Comparison of ENCODE assay signal across 8 mouse cellular contexts in genomic region chr16:76321527-76322165, GRCm38 (mm10). TPM values are rescaled to one million over a fixed set of nuclear protein-coding genes. Genes with fewer than 3 reads are reported as not detected.
DNase-seq lines count a peak whose midpoint lies in the region; ATAC-seq lines count a peak whose summit lies in the region.

No protein-coding gene starts in this region.

- 8% methylated on average over 11 of the region's 11 CpGs for WGBS in embryonic facial prominence, embryonic 14.5 days
- 2% methylated on average over 11 of the region's 11 CpGs for WGBS in hindbrain, embryonic 15.5 days
- 3% methylated on average over 11 of the region's 11 CpGs for WGBS in midbrain, embryonic 10.5 days

- no peak overlapping the region for H3K4me3 ChIP-seq in embryonic facial prominence, embryonic 14.5 days (ENCODE audit: low read depth, low read length)
- H3K4me3 ChIP-seq in hindbrain, embryonic 15.5 days, result peak overlapping the region; percentile 22
- H3K4me3 ChIP-seq in midbrain, embryonic 10.5 days, result peak overlapping the region; percentile 30; the same call in 1 of the 2 replicates

- no peak for ATAC-seq in embryonic facial prominence, embryonic 14.5 days (ENCODE audit: low read depth)
- ATAC-seq in hindbrain, embryonic 15.5 days (ENCODE audit: low FRiP score, low read depth), result no peak

- peak overlapping the region; percentile 15; the same call in 1 of the 2 replicates for H3K4me2 ChIP-seq in embryonic facial prominence, embryonic 14.5 days (ENCODE audit: low read depth, low read length)
- peak overlapping the region; percentile 51 for H3K4me2 ChIP-seq in hindbrain, embryonic 15.5 days

- no peak overlapping the region for H3K27ac ChIP-seq in embryonic facial prominence, embryonic 14.5 days (replicated peaks; ENCODE audit: low read depth, low read length)
- H3K27ac ChIP-seq in hindbrain, embryonic 15.5 days (replicated peaks), result peak overlapping the region; percentile 61
- 0 out of 2 replicates have a peak overlapping the region, but pooled peaks have one; percentile 11 for H3K27ac ChIP-seq in midbrain, embryonic 10.5 days (replicated peaks)

- no peaks in the 10 kb centered on the region for H3K36me3 ChIP-seq in embryonic facial prominence, embryonic 14.5 days (ENCODE audit: control insufficient read depth, insufficient read depth, low read length)
- H3K36me3 ChIP-seq in hindbrain, embryonic 15.5 days, result no peaks in the 10 kb centered on the region
- H3K36me3 ChIP-seq in midbrain, embryonic 10.5 days, result peaks cover 14% of the 10 kb centered on the region

- H3K9me3 ChIP-seq in embryonic facial prominence, embryonic 14.5 days (ENCODE audit: control insufficient read depth, low read length), result no peaks in the 10 kb centered on the region
- no peaks in the 10 kb centered on the region for H3K9me3 ChIP-seq in hindbrain, embryonic 15.5 days
- H3K9me3 ChIP-seq in midbrain, embryonic 10.5 days (replicated peaks), result no peaks in the 10 kb centered on the region

- H3K4me1 ChIP-seq in embryonic facial prominence, embryonic 14.5 days (ENCODE audit: control insufficient read depth, insufficient read depth, low read length), result peaks cover 16% of the 10 kb centered on the region; the same call in 1 of the 2 replicates
- peaks cover 46% of the 10 kb centered on the region for H3K4me1 ChIP-seq in hindbrain, embryonic 15.5 days (replicated peaks)
- peaks cover 73% of the 10 kb centered on the region for H3K4me1 ChIP-seq in midbrain, embryonic 10.5 days

- no peaks in the 10 kb centered on the region for H3K27me3 ChIP-seq in embryonic facial prominence, embryonic 14.5 days (replicated peaks; ENCODE audit: control insufficient read depth, insufficient read depth, low read length)
- H3K27me3 ChIP-seq in hindbrain, embryonic 15.5 days, result no peaks in the 10 kb centered on the region
- peaks cover 24% of the 10 kb centered on the region for H3K27me3 ChIP-seq in midbrain, embryonic 10.5 days (ENCODE audit: low read depth, poor library complexity, severe bottlenecking)

- DNase-seq in testis, postnatal 14 days (ENCODE audit: low spot score), result peak; percentile 40
- DNase-seq in testis, postnatal 10 days (ENCODE audit: low spot score), result no peak
- peak; percentile 31 for DNase-seq in embryonic facial prominence, embryonic 14.5 days (ENCODE audit: low spot score)
- DNase-seq in midbrain, embryonic 10.5 days (ENCODE audit: low spot score), result peak; percentile 77
- DNase-seq in urinary bladder, postnatal 25 days (ENCODE audit: low spot score), result no peak
- DNase-seq in natural killer cell, adult 2 months (ENCODE audit: low spot score in 2 of 2), result no peak
- DNase-seq in urinary bladder, postnatal 36 days (ENCODE audit: low spot score in 2 of 2), result no peak

- H3K9ac ChIP-seq in embryonic facial prominence, embryonic 14.5 days (ENCODE audit: low read depth, low read length), result no peak overlapping the region
- peak overlapping the region; percentile 18; the same call in 1 of the 2 replicates for H3K9ac ChIP-seq in hindbrain, embryonic 15.5 days

RNA-seq across cellular contexts. Expression of gene Nrip1, which starts 52.0 kb away (rescaled TPM):
- 34.5 and 35.5 TPM in 2 replicates for polyA plus RNA-seq in embryonic facial prominence, embryonic 14.5 days (2014; fragmentation: Nextera tagmentation; extraction: Ambion mirVana)
- polyA plus RNA-seq in hindbrain, embryonic 15.5 days (2015; fragmentation: Nextera tagmentation; extraction: Ambion mirVana), result 32.5 and 33.0 TPM in 2 replicates
- 31.9 and 40.0 TPM in 2 replicates for polyA plus RNA-seq in midbrain, embryonic 10.5 days (2016; fragmentation: Nextera tagmentation; extraction: Ambion mirVana)

Comparison
In these comparisons a context has a peak if more than half of its experiments do, and no peak if none do; other contexts are left out.
1. DNase-seq: peak in testis, postnatal 14 days (single experiment), embryonic facial prominence, embryonic 14.5 days (single experiment) and midbrain, embryonic 10.5 days (single experiment); none in testis, postnatal 10 days (single experiment), urinary bladder, postnatal 25 days (single experiment), natural killer cell, adult 2 months (0 of 2) and urinary bladder, postnatal 36 days (0 of 2).